Mouse (Mus musculus) hindbrain, embryonic 15.5 days (tissue): ENCODE results near the gene Wdfy2. TPM values are rescaled to one million over a fixed set of nuclear protein-coding genes. Genes with fewer than 3 reads are reported as not detected.
A peak's percentile ranks its signal among the peaks of the same experiment; 100 is the strongest.

Source experiments
- ATAC-seq: fragments of 200-750 bp; cut with Nextera tagmentation; 2 replicates; pipeline ENCODE4 v1.8.0; 2017; ENCODE audit warnings: low read depth, moderate number of reproducible peaks, moderate TSS enrichment; ENCODE audit not compliant: low FRiP score
- H3K27ac ChIP-seq: fragments of 300-500 bp; sonication (generic); replicated peaks from 2 replicates; pipeline ENCODE4 v1.5.1; 2015; ENCODE audit warnings: mild to moderate bottlenecking, inconsistent platforms
- H3K27me3 ChIP-seq: fragments of 300-500 bp; sonication (generic); 2 replicates; pipeline ENCODE4 v1.6.1; 2015; ENCODE audit warnings: control low read depth, inconsistent platforms
- H3K36me3 ChIP-seq: fragments of 300-500 bp; sonication (generic); 2 replicates; pipeline ENCODE4 v1.6.1; 2015; ENCODE audit warnings: control low read depth, inconsistent platforms
- H3K4me1 ChIP-seq: fragments of 300-500 bp; sonication (generic); replicated peaks from 2 replicates; pipeline ENCODE4 v1.6.1; 2015; ENCODE audit warnings: control low read depth, inconsistent platforms
- H3K4me2 ChIP-seq: fragments of 300-500 bp; sonication (generic); 2 replicates; pipeline ENCODE4 v1.6.1; 2015; ENCODE audit warnings: moderate library complexity, mild to moderate bottlenecking, inconsistent platforms
- H3K4me3 ChIP-seq: fragments of 300-500 bp; sonication (generic); 2 replicates; pipeline ENCODE4 v1.5.1; 2015; ENCODE audit warnings: mild to moderate bottlenecking, inconsistent platforms
- H3K9ac ChIP-seq: fragments of 300-500 bp; sonication (generic); 2 replicates; pipeline ENCODE4 v1.6.1; 2015; ENCODE audit warnings: inconsistent platforms
- H3K9me3 ChIP-seq: fragments of 300-500 bp; sonication (generic); 2 replicates; pipeline ENCODE4 v1.6.1; 2016; ENCODE audit warnings: control low read depth, inconsistent platforms
- WGBS: fragments of 180-500 bp; shearing (Covaris S2); methylation state at CpG from one replicate; pipeline ENCODE4 v1.1.7; 2015; 5-methylcytosine and 5-hydroxymethylcytosine counted together
- polyA plus RNA-seq: library from polyadenylated mRNA; unstranded; fragments of >200 nt; fragmentation: Nextera tagmentation; extraction: Ambion mirVana; gene quantifications from 2 replicates; pipeline ENCODE4 v1.2.1, GENCODE M21; 2015

The Wdfy2 gene
- polyA plus RNA-seq, 1 experiment from 2014 or later = 8.1 TPM

DNA sequence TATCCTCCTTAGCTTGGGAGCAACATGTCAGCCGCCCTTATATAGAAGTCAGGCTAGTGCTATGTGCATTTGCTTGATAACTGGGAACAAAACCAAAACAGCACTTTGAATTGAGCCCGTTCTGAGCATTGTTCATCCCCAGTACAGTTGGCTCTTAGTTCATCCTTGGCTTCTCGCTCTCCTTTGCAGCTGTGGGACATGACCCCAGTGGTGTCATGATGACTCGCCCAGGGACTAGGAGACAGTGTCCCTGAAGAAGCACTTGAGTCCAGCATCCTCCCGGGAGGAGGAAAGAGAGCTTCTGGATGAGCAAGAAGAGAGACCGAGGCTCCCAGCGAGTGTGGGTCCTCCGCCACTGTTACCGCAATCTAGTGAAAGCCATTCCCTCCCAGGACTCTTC is 118.6 kb downstream of the Wdfy2 start:
- no peak overlapping the region for H3K9ac ChIP-seq
- no peaks in the 10 kb centered on the region for H3K27me3 ChIP-seq
- peaks cover 37% of the 10 kb centered on the region; the same call in 1 of the 2 replicates for H3K36me3 ChIP-seq
- H3K4me3 ChIP-seq = no peak overlapping the region
- ATAC-seq = no peak
- H3K27ac ChIP-seq = no peak overlapping the region
- no peak overlapping the region for H3K4me2 ChIP-seq
- no peaks in the 10 kb centered on the region for H3K4me1 ChIP-seq
- 90% methylated on average over 9 of the region's 9 CpGs for WGBS
- H3K9me3 ChIP-seq = no peaks in the 10 kb centered on the region

DNA sequence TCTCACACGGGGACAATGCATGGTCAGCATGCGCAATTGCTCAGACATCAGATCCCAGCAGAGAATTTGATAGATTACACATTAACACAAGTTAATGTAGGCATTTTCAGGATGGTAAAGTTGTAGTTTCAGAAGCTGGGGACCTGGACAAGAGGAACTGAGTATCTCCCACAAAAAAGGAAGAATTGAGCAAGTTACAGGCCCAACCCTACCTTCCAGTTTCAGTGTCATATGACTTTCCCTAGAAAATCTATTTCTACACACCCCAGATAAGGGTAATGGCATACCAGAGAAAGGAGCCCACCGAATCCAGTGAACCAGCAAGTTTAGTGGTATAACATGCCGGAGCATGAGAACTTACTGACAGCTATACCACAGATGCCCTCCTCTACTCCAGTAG is 126.2 kb downstream of the Wdfy2 start:
- H3K27me3 ChIP-seq = no peaks in the 10 kb centered on the region
- peaks cover 13% of the 10 kb centered on the region for H3K4me1 ChIP-seq
- no peak overlapping the region for H3K27ac ChIP-seq
- H3K36me3 ChIP-seq = peaks cover 5% of the 10 kb centered on the region; the same call in 1 of the 2 replicates
- H3K4me3 ChIP-seq = no peak overlapping the region
- H3K9me3 ChIP-seq = no peaks in the 10 kb centered on the region
- 82% methylated on average over 4 of the region's 4 CpGs for WGBS
- ATAC-seq = no peak
- H3K4me2 ChIP-seq = no peak overlapping the region
- no peak overlapping the region for H3K9ac ChIP-seq

DNA sequence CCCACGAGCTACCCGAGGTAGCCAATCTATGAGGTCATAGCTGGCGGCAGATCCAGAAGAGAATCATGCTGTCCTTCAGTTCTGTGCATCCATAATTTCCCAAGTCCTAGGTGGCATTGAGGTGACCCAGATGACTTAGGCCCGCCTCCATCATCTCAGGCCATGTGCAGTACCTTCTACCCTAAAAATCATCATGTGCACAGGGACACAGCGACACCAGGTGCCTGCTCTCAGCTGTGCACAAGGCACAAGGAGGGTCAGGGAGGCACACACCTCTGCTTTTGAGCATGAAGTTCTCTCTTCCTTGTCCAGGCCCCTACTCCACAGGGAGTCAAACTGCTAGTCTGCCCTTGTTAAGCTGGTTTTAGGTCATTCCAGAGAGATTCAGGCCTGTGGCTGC is 127.9 kb downstream of the Wdfy2 start:
- Histone ChIP-seq H3K4me2 (peak overlapping the region; percentile 49), H3K4me1 (peaks cover 13% of the 10 kb centered on the region), H3K4me3 (no peak overlapping the region), H3K9ac (no peak overlapping the region), H3K27ac (no peak overlapping the region), H3K9me3 (no peaks in the 10 kb centered on the region), H3K27me3 (no peaks in the 10 kb centered on the region), H3K36me3 (no peaks in the 10 kb centered on the region)
- 87% methylated on average over 5 of the region's 5 CpGs for WGBS
- ATAC-seq = 0 out of 2 replicates have a peak, but pooled peaks have one; percentile 42

DNA sequence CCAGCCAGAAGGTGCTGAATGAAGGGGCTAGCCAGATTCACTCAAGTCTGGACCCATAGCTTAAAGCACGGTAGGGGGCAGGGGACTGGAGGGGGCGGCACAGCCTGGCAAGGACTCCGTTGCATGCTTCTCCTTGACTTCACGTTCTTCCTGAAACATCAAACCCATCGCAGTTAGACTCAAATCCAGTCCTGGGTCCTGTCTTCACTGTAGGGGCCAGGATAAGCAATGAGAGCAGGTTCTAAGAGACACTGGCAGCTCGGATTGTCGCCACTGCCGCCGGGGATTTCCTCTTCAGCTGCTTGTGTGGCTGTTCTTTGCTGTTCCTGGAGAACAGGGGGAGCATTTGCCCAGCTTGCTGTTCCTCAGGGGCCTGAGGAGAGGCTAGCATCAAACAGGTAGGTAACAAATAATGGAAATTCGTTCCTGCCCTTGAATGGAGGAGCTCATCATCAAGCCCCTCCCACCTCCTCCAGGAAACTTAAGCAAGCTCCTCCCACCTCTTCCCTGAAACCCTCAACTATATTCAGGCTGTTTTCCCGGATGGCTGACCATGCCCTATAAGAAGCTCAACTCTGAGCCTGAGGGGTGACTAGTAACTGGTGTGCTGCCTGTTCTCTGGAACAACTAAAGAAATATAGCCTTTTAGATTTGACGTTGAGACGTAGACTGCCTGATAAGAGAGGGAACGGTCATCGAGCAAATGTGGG is 128.5 kb downstream of the Wdfy2 start:
- Histone ChIP-seq H3K27ac (0 out of 2 replicates have a peak overlapping the region, but pooled peaks have one; percentile 31), H3K4me1 (peaks cover 13% of the 10 kb centered on the region), H3K4me2 (peak overlapping the region; percentile 49), H3K36me3 (no peaks in the 10 kb centered on the region), H3K9ac (no peak overlapping the region), H3K27me3 (no peaks in the 10 kb centered on the region), H3K9me3 (no peaks in the 10 kb centered on the region), H3K4me3 (peak overlapping the region; percentile 24)
- 29% methylated on average over 15 of the region's 15 CpGs for WGBS
- ATAC-seq = peak; percentile 25; the same call in 1 of the 2 replicates

DNA sequence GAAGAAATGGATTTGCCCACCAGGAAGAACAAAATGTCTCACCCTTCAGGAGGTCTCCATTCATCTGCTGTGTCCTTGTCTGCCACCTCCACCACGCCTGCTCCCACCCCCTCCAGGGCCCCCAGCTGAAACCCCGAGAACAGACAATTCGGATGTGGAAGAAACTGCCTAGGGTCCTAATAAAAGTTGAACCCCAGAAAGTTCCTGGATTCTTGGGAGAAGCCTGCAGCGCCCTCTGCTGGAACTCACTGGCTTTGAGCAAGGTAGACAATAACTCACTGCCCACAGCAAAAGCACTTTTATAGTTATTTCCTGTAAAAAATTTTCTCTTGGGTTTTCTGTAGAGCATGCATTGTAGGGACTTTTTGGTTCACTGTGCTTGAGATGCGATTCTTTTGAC is 137.6 kb downstream of the Wdfy2 start:
- Histone ChIP-seq H3K4me1 (no peaks in the 10 kb centered on the region), H3K9me3 (no peaks in the 10 kb centered on the region), H3K4me2 (no peak overlapping the region), H3K4me3 (no peak overlapping the region), H3K27ac (no peak overlapping the region), H3K27me3 (no peaks in the 10 kb centered on the region), H3K36me3 (no peaks in the 10 kb centered on the region), H3K9ac (no peak overlapping the region)
- WGBS = 14% methylated on average over 5 of the region's 5 CpGs
- no peak for ATAC-seq

DNA sequence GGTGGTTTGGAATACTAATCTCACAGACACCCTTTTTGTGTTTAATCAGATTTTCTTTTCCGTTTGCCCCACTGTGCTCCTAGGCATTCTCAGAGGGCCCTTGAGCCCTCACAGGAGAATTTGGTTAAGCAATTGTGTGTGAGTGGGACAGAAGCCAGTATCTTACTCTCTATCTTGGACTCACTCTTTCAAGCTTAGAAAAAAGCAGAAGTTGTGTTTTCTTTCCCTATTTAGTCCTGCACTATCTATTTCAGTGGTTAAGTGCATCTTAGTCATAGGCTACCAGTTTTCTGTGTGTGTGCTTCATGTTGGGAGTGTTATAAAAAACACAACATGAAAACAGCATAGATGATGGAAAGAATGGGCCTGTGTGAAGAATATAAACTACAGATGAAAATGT is 142.3 kb downstream of the Wdfy2 start:
- Histone ChIP-seq H3K27me3 (no peaks in the 10 kb centered on the region), H3K36me3 (no peaks in the 10 kb centered on the region), H3K4me2 (no peak overlapping the region), H3K9ac (no peak overlapping the region), H3K9me3 (no peaks in the 10 kb centered on the region), H3K27ac (no peak overlapping the region), H3K4me3 (no peak overlapping the region), H3K4me1 (no peaks in the 10 kb centered on the region)
- 92% methylated on average over 1 of the region's 1 CpGs for WGBS
- no peak for ATAC-seq

DNA sequence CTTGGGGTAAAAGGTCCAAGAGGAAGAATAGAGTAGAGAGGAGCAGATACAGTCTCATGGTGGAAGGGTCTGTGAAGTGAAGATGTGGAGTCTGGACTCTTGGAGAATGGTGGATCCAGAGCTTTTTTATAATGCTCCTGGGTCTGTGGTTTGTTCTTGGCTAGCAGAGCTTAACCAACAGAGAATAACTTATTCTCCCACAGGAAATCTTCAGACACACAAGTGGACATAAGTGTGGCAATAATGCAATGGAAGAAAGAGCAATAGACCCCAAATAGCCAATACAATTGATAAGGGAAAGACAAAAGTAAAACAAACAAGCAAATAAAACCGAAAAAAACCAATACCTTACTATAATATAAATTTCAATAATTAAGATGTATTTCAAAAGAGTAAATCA is 146.9 kb downstream of the Wdfy2 start, which contains the start of gene Defb48:
Gene Defb48 (minus strand): TSS at position 101 of the 400 bp plus-strand sequence.
- H3K36me3 ChIP-seq = no peaks in the 10 kb centered on the region
- H3K4me2 ChIP-seq = no peak within 1 kb of the TSS
- no peak for ATAC-seq
- H3K27me3 ChIP-seq = no peaks in the 10 kb centered on the region
- no peaks in the 10 kb centered on the region for H3K9me3 ChIP-seq
- WGBS = 78% methylated on average over 1 of the region's 1 CpGs
- H3K4me3 ChIP-seq = no peak within 1 kb of the TSS
- H3K9ac ChIP-seq = no peak within 1 kb of the TSS
- no peak within 1 kb of the TSS for H3K27ac ChIP-seq
- H3K4me1 ChIP-seq = no peaks in the 10 kb centered on the region

DNA sequence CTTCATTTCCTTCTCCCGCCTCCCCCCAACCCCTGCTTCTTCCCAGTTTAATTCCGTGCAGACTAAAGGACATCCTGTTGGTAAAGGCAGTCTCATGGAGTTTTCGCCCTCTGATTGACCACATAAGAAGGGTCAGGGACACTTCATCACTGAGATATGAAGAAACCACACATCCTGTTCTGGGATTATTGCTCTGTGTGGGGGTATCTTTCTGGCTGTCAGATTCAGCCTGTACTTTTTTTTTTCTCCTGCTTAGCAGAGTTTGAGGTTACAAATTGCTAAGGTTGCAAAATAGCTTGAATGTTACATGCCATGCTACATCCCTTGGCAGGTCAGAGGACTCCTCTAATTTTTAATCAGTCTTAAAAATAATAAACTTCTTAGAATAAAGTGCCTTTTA is 153.8 kb downstream of the Wdfy2 start:
- Histone ChIP-seq H3K27me3 (no peaks in the 10 kb centered on the region), H3K36me3 (no peaks in the 10 kb centered on the region), H3K9ac (no peak overlapping the region), H3K27ac (no peak overlapping the region), H3K9me3 (no peaks in the 10 kb centered on the region), H3K4me1 (no peaks in the 10 kb centered on the region), H3K4me2 (no peak overlapping the region), H3K4me3 (no peak overlapping the region)
- no peak for ATAC-seq
- WGBS = 86% methylated on average over 3 of the region's 3 CpGs

DNA sequence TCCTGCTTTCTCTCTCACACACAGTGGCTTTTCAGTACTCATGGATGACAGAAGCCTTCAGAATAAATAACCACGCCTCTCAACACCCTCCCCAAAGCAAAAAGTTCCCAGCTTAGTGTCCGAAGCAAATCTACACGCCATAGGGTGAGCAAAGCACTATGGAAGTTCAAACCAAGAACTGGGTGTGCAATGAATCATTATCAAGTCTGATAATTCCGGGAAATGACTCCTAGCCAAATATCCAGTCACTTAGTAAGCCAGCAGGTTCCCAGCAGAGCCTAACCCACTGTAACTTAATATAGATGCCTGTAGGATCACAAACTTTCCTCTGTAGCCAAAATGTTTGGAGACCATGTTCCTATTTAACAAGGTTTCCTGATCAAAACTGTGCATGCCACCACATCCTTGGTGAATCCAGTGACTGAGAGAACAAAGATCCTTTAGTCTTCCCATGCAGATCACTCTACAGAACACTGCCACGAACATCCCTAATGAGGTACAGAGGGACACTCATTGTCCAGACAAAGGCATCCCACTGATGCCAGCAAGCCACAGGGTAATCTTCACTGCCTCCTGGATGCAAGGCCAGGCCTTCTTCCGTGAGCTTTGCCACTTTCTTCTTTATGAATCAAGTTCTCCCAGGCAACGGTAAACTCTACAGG is 154.5 kb downstream of the Wdfy2 start:
- Histone ChIP-seq H3K9me3 (no peaks in the 10 kb centered on the region), H3K4me3 (no peak overlapping the region), H3K27ac (no peak overlapping the region), H3K27me3 (no peaks in the 10 kb centered on the region), H3K9ac (no peak overlapping the region), H3K36me3 (no peaks in the 10 kb centered on the region), H3K4me2 (no peak overlapping the region), H3K4me1 (no peaks in the 10 kb centered on the region)
- 63% methylated on average over 7 of the region's 7 CpGs for WGBS
- ATAC-seq = no peak

DNA sequence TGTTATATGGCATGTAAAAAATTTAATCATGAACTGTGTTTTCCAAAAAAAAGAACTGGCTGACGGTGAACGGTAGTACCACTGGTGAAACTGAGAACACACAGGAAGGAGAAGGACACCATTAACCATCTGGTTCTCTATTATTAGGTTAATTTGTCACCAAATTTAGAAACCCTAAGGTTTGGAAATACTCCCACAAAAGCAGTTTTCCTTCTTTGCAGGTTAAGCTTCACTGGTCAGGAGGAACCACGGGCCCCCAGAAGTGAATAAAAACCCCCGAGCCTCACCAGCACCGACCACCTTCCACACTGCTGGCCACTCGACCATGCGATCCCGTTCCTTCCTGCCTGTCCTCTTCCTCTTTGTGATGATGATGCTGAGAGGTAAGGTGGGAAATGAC is 160.3 kb downstream of the Wdfy2 start, which contains the start of gene Defb47:
Gene Defb47 (plus strand): TSS at position 301 of the 400 bp plus-strand sequence.
- Histone ChIP-seq H3K4me1 (no peaks in the 10 kb centered on the region), H3K9me3 (no peaks in the 10 kb centered on the region), H3K4me2 (no peak within 1 kb of the TSS), H3K9ac (no peak within 1 kb of the TSS), H3K27me3 (no peaks in the 10 kb centered on the region), H3K36me3 (no peaks in the 10 kb centered on the region), H3K27ac (no peak within 1 kb of the TSS), H3K4me3 (no peak within 1 kb of the TSS)
- no peak for ATAC-seq
- WGBS = 89% methylated on average over 8 of the region's 8 CpGs

DNA sequence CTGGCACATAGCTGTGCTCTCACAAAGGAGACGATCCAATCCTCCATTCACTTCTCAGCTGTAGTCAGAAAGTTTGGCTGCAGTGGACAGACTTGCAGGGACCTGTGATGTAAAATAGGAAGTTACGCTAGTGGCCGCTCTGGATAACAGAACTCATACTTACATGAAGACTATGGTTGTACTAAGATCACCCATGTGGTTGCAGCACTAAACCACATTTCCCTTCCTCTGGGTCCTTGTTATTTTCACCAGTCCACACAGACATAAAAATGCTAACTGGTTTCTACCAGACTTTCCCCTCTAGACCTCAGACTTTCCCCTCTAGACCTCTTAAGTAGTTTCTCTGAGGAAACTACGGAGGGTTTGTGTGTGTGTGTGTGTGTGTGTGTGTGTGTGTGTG is 161.5 kb downstream of the Wdfy2 start:
- WGBS = 90% methylated on average over 4 of the region's 4 CpGs
- H3K9me3 ChIP-seq = no peaks in the 10 kb centered on the region
- no peak overlapping the region for H3K27ac ChIP-seq
- no peak overlapping the region for H3K4me2 ChIP-seq
- no peak for ATAC-seq
- no peak overlapping the region for H3K4me3 ChIP-seq
- H3K27me3 ChIP-seq = no peaks in the 10 kb centered on the region
- no peaks in the 10 kb centered on the region for H3K36me3 ChIP-seq
- no peak overlapping the region for H3K9ac ChIP-seq
- no peaks in the 10 kb centered on the region for H3K4me1 ChIP-seq

DNA sequence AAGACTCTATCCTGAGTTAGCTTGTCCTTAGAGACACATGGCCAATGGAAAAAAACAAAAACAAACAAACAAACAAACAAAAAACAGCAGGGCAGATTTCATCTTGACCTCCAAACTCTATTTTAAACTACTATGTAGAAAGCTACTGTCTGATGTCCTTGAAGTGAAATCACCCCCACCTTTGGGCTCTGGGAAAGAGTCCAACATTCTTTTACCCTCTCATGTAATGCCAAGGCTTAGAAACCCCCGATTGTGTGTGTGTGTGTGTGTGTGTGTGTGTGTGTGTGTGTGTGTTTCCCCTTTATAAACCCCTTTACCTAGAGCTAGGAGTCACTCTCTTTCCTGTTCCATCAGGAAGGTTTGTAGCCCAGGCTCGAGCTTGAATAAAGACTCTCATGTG is 165.1 kb downstream of the Wdfy2 start:
- Histone ChIP-seq H3K4me2 (no peak overlapping the region), H3K27me3 (no peaks in the 10 kb centered on the region), H3K4me1 (no peaks in the 10 kb centered on the region), H3K36me3 (no peaks in the 10 kb centered on the region), H3K9me3 (no peaks in the 10 kb centered on the region), H3K9ac (no peak overlapping the region), H3K27ac (no peak overlapping the region), H3K4me3 (no peak overlapping the region)
- WGBS = 81% methylated on average over 2 of the region's 2 CpGs
- no peak for ATAC-seq
